Mouse (Mus musculus): Measurements from ENCODE around the gene Crhr2. TPM values are rescaled to one million over a fixed set of nuclear protein-coding genes. Genes with fewer than 3 reads are reported as not detected.

Gene Crhr2
- polyA plus RNA-seq (2012; fragmentation: generic; extraction: Trizol): not detected

DNA sequence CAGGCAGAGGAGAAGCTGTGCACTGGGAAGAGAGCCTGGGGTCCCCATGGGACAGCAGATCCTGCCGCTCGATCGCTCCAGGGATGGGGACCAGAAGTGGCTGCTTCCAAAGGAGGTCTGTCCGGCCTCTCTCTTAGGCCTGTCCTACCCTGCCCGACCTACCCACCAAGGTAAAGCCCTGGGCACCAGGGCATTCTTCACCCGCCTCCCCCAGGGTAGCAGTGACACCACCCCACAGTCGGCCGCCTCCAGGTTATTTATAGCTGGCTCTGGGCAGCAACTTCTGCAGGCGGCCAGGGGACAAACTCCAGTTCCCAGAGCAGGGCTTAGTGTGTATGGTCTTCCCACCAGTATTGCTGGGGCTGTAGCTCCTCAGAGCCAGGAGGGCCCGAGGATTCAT, at the start of gene Crhr2:
Crhr2 (minus strand) TSS at position 223 of the 400 bp plus-strand sequence.
- Histone ChIP-seq H3ac (ENCODE audit: control insufficient read depth, insufficient read length) (no peak within 1 kb of the TSS), H3K79me2 (ENCODE audit: control insufficient read depth, insufficient read depth) (no peaks in the 10 kb centered on the region), H3K27me3 (ENCODE audit: control insufficient read depth, insufficient read depth, insufficient read length) (peaks cover 36% of the 10 kb centered on the region), H3K4me2 (ENCODE audit: low read depth) (no peak within 1 kb of the TSS), H3K4me3 (no peak within 1 kb of the TSS), H3K36me3 (ENCODE audit: control insufficient read depth, insufficient read depth) (no peaks in the 10 kb centered on the region)
- TF ChIP-seq CEBPB (IDR thresholded peaks at IDR 0.05; ENCODE audit: insufficient read depth, poor library complexity, severe bottlenecking): no peak
- no peak for TF ChIP-seq USF1 (IDR thresholded peaks at IDR 0.05; ENCODE audit: low read depth)
- TF ChIP-seq MAX (IDR thresholded peaks at IDR 0.05; ENCODE audit: low read depth): no peak
- no peak for TF ChIP-seq TCF3 (IDR thresholded peaks at IDR 0.05; ENCODE audit: insufficient read length, low read depth)
- no peak for TF ChIP-seq POLR2AphosphoS2 (IDR thresholded peaks at IDR 0.05; ENCODE audit: insufficient read length, low read depth)
- TF ChIP-seq MYOG (IDR thresholded peaks at IDR 0.05; ENCODE audit: control insufficient read depth in 1 of 3, insufficient read depth in 1 of 3, insufficient read length in 2 of 3, low read depth in 2 of 3): no peak
- TF ChIP-seq E2F4 (IDR thresholded peaks at IDR 0.05; ENCODE audit: insufficient read depth): no peak
- TF ChIP-seq SRF (IDR thresholded peaks at IDR 0.05; ENCODE audit: control insufficient read depth, insufficient read length, low read depth): no peak
- TF ChIP-seq POLR2A (IDR thresholded peaks at IDR 0.05; ENCODE audit: insufficient read length, low read depth): no peak
- TF ChIP-seq TCF12 (IDR thresholded peaks at IDR 0.05; ENCODE audit: insufficient read depth, poor library complexity, severe bottlenecking): no peak
- no peak for TF ChIP-seq MYOD1 (IDR thresholded peaks at IDR 0.05; ENCODE audit: control insufficient read depth in 1 of 3, insufficient read length in 2 of 3, low read depth in 2 of 3)
- TF ChIP-seq REST (IDR thresholded peaks at IDR 0.05; ENCODE audit: insufficient read depth, insufficient read length): no peak

- Histone ChIP-seq H3K4me3 (no peak overlapping the region), H3K79me2 (ENCODE audit: control insufficient read depth, insufficient read depth) (no peaks in the 10 kb centered on the region), H3K27me3 (ENCODE audit: control insufficient read depth, insufficient read depth, insufficient read length) (no peaks in the 10 kb centered on the region), H3K4me2 (ENCODE audit: low read depth) (no peak overlapping the region), H3K36me3 (ENCODE audit: control insufficient read depth, insufficient read depth) (no peaks in the 10 kb centered on the region), H3ac (ENCODE audit: control insufficient read depth, insufficient read length) (no peak overlapping the region)
- TF ChIP-seq POLR2A (IDR thresholded peaks at IDR 0.05; ENCODE audit: insufficient read length, low read depth): no peak
- no peak for TF ChIP-seq POLR2AphosphoS2 (IDR thresholded peaks at IDR 0.05; ENCODE audit: insufficient read length, low read depth)
- TF ChIP-seq MYOG (IDR thresholded peaks at IDR 0.05; ENCODE audit: control insufficient read depth in 1 of 3, insufficient read depth in 1 of 3, insufficient read length in 2 of 3, low read depth in 2 of 3): no peak
- no peak for TF ChIP-seq CEBPB (IDR thresholded peaks at IDR 0.05; ENCODE audit: insufficient read depth, poor library complexity, severe bottlenecking)
- TF ChIP-seq MAX (IDR thresholded peaks at IDR 0.05; ENCODE audit: low read depth): no peak
- no peak for TF ChIP-seq USF1 (IDR thresholded peaks at IDR 0.05; ENCODE audit: low read depth)
- TF ChIP-seq MYOD1 (IDR thresholded peaks at IDR 0.05; ENCODE audit: control insufficient read depth in 1 of 3, insufficient read length in 2 of 3, low read depth in 2 of 3): no peak
- no peak for TF ChIP-seq TCF3 (IDR thresholded peaks at IDR 0.05; ENCODE audit: insufficient read length, low read depth)
- TF ChIP-seq REST (IDR thresholded peaks at IDR 0.05; ENCODE audit: insufficient read depth, insufficient read length): no peak
- no peak for TF ChIP-seq SRF (IDR thresholded peaks at IDR 0.05; ENCODE audit: control insufficient read depth, insufficient read length, low read depth)
- no peak for TF ChIP-seq TCF12 (IDR thresholded peaks at IDR 0.05; ENCODE audit: insufficient read depth, poor library complexity, severe bottlenecking)
- TF ChIP-seq E2F4 (IDR thresholded peaks at IDR 0.05; ENCODE audit: insufficient read depth): no peak
Observed at GRCm38 (mm10) chr6:55179560-55179959, 46.7 kb upstream of the Crhr2 start.

- H3K27me3 ChIP-seq (ENCODE audit: control insufficient read depth, insufficient read depth, insufficient read length): no peaks in the 10 kb centered on the region
- no peak overlapping the region for H3K4me3 ChIP-seq
- TF ChIP-seq CEBPB (IDR thresholded peaks at IDR 0.05; ENCODE audit: insufficient read depth, poor library complexity, severe bottlenecking): no peak
- no peak for TF ChIP-seq E2F4 (IDR thresholded peaks at IDR 0.05; ENCODE audit: insufficient read depth)
- no peak for TF ChIP-seq MYOG (IDR thresholded peaks at IDR 0.05; ENCODE audit: control insufficient read depth in 1 of 3, insufficient read depth in 1 of 3, insufficient read length in 2 of 3, low read depth in 2 of 3)
- TF ChIP-seq TCF12 (IDR thresholded peaks at IDR 0.05; ENCODE audit: insufficient read depth, poor library complexity, severe bottlenecking): no peak
- no peak for TF ChIP-seq POLR2AphosphoS2 (IDR thresholded peaks at IDR 0.05; ENCODE audit: insufficient read length, low read depth)
- no peak for TF ChIP-seq POLR2A (IDR thresholded peaks at IDR 0.05; ENCODE audit: insufficient read length, low read depth)
- no peak for TF ChIP-seq MYOD1 (IDR thresholded peaks at IDR 0.05; ENCODE audit: control insufficient read depth in 1 of 3, insufficient read length in 2 of 3, low read depth in 2 of 3)
- TF ChIP-seq MAX (IDR thresholded peaks at IDR 0.05; ENCODE audit: low read depth): no peak
- no peak for TF ChIP-seq SRF (IDR thresholded peaks at IDR 0.05; ENCODE audit: control insufficient read depth, insufficient read length, low read depth)
- no peak for TF ChIP-seq TCF3 (IDR thresholded peaks at IDR 0.05; ENCODE audit: insufficient read length, low read depth)
- no peak for TF ChIP-seq USF1 (IDR thresholded peaks at IDR 0.05; ENCODE audit: low read depth)
- H3ac ChIP-seq (ENCODE audit: control insufficient read depth, insufficient read length): no peak overlapping the region
- no peak overlapping the region for H3K4me2 ChIP-seq (ENCODE audit: low read depth)
- H3K79me2 ChIP-seq (ENCODE audit: control insufficient read depth, insufficient read depth): no peaks in the 10 kb centered on the region
- H3K36me3 ChIP-seq (ENCODE audit: control insufficient read depth, insufficient read depth): no peaks in the 10 kb centered on the region
Observed at GRCm38 (mm10) chr6:55177060-55177732, 44.4 kb upstream of the Crhr2 start.

DNA sequence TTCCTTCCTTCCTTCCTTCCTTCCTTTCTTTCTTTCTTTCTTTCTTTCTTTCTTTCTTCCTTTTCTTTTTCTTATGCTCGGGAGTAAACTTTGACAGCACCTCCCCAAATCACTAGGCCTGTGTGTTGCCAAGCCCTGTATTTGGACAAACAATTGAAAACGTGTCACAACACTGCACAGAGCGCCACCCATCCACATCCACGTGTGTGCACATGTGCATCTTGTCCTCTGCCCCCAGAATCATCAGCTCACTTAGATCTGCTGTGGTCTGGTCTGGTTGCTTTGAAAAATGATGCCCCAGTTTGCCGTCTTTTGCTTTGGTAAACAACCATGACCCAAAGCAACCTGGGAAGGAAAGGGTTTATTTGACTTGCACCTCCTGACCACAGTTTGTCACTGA, 43.1 kb upstream of the Crhr2 start:
- H3K27me3 ChIP-seq (ENCODE audit: control insufficient read depth, insufficient read depth, insufficient read length): peaks cover 4% of the 10 kb centered on the region
- no peaks in the 10 kb centered on the region for H3K36me3 ChIP-seq (ENCODE audit: control insufficient read depth, insufficient read depth)
- no peaks in the 10 kb centered on the region for H3K79me2 ChIP-seq (ENCODE audit: control insufficient read depth, insufficient read depth)
- no peak overlapping the region for H3ac ChIP-seq (ENCODE audit: control insufficient read depth, insufficient read length)
- H3K4me3 ChIP-seq: no peak overlapping the region
- no peak overlapping the region for H3K4me2 ChIP-seq (ENCODE audit: low read depth)
- TF ChIP-seq POLR2A (IDR thresholded peaks at IDR 0.05; ENCODE audit: insufficient read length, low read depth) (no peak), REST (IDR thresholded peaks at IDR 0.05; ENCODE audit: insufficient read depth, insufficient read length) (no peak), MYOG (IDR thresholded peaks at IDR 0.05; ENCODE audit: control insufficient read depth in 1 of 3, insufficient read depth in 1 of 3, insufficient read length in 2 of 3, low read depth in 2 of 3) (no peak), POLR2AphosphoS2 (IDR thresholded peaks at IDR 0.05; ENCODE audit: insufficient read length, low read depth) (no peak), TCF12 (IDR thresholded peaks at IDR 0.05; ENCODE audit: insufficient read depth, poor library complexity, severe bottlenecking) (no peak), TCF3 (IDR thresholded peaks at IDR 0.05; ENCODE audit: insufficient read length, low read depth) (no peak), MYOD1 (IDR thresholded peaks at IDR 0.05; ENCODE audit: control insufficient read depth in 1 of 3, insufficient read length in 2 of 3, low read depth in 2 of 3) (no peak), MAX (IDR thresholded peaks at IDR 0.05; ENCODE audit: low read depth) (no peak), SRF (IDR thresholded peaks at IDR 0.05; ENCODE audit: control insufficient read depth, insufficient read length, low read depth) (no peak), E2F4 (IDR thresholded peaks at IDR 0.05; ENCODE audit: insufficient read depth) (no peak), CEBPB (IDR thresholded peaks at IDR 0.05; ENCODE audit: insufficient read depth, poor library complexity, severe bottlenecking) (no peak), USF1 (IDR thresholded peaks at IDR 0.05; ENCODE audit: low read depth) (no peak)
